Mouse (Mus musculus) spleen, adult 10 weeks (tissue): ENCODE measurements around the gene Krtap19-3. TPM values are rescaled to one million over a fixed set of nuclear protein-coding genes. Genes with fewer than 3 reads are reported as not detected.

Source experiments
- polyA plus RNA-seq: library from polyadenylated mRNA; stranded (reverse); fragments of 350-450 nt; fragmentation: Illumina TruSeq; extraction: RNeasy Lipid Tissue Mini Kit (QIAGEN cat#74804); gene quantifications from one replicate; pipeline ENCODE4 v1.2.3, GENCODE M21; 2015; ENCODE audit warnings: low replicate concordance; ENCODE audit not compliant: insufficient read depth

Krtap19-3 gene
- polyA plus RNA-seq: not detected

DNA sequence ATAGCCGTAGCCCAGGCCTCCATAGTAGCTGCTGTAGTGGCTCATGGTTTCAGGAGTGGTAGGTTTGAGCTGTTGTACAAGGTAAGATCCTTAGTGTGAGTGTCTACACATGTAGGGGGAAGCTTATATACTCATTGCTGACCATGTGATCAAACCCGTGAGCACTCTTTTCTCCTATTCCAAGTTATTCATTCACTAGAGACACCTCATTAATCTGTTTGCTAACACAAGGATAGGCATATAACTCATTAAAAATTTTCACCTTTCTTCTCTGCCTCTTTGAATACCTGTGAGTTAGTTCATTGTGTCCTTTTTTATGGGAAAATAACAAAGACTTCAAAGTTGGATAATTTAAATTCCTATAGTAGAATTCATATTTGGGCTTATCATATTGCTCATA lies at the start of gene Krtap19-3:
Krtap19-3 (minus strand) TSS at position 101 of the 400 bp plus-strand sequence.

DNA sequence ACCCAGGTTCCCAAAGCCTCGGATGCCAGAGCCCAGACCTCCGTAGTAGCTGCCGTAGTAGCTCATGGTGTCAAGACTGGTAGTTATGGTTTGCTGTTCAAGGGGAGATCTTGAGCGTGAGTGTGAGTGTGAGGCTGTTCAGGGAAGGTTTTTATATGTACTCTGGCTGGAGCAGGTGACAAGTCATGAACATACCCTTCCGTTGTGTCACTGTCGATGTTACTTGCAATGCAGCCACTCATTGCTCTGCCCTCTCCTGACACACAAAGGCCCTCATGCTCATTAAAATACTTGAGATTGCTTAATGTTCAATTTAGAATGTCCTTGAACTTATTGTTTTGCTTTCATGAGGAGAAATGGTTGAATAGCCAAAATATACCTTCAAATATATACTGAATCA lies 18.5 kb upstream of the Krtap19-3 start, which contains the start of gene Krtap19-5:
Krtap19-5 (minus strand) TSS at position 101 of the 400 bp plus-strand sequence.

DNA sequence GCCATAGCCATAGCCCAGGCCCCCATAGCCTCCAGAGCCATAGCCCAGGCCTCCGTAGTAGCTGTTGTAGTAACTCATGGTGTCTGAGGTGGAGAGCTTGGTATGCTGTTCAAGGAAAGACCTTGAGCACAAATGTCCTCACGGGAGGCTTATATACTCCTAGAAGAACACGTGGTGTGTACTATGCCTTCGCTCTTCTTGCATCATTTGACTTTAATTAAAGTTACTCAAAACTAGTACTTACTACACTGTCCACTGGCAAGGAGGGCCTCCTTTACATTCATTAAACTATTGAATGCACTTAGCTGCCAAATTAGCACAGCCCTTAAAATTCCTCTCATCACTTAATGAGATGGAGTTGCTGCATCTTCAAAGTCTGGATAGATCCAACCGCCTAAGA lies 7.2 kb upstream of the Krtap19-3 start, which contains the start of gene Krtap19-4:
Krtap19-4 (minus strand) TSS at position 101 of the 400 bp plus-strand sequence.

DNA sequence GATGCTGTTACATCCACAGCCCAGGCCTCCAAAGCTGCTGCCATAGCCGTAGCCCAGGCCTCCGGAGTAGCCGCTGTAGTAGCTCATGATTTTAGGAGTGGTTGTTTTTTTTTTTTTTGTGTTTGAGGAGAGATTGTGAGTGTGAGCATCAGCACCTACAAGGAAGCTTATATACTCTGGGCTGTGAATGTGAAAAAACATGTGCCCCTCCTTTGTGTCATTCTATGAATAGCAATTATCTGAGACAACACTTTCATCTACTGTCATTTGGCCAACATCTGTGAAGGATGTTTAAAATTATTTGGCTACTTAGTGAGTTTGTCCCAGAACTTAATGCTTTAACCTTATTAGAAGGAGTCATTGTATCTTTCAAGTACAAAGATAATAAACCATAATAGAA lies 3.7 kb downstream of the Krtap19-3 start, which contains the start of gene Krtap19-2:
Krtap19-2 (minus strand) TSS at position 101 of the 400 bp plus-strand sequence.

DNA sequence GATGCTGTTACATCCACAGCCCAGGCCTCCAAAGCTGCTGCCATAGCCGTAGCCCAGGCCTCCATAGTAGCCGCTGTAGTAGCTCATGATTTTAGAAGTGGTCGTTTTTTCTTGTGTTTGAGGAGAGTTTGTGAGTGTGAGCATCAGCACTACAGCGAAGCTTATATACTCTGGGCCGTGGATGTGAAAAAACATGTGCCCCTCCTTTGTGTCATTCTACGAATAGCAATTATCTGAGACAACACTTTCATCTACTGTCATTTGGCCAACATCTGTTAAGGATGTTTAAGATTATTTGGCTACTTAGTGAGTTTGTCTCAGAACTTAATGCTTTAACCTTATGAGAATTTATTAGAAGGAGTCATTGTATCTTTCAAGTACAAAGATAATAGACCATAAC lies 8.5 kb downstream of the Krtap19-3 start, which contains the start of gene Krtap19-1:
Krtap19-1 (minus strand) TSS at position 101 of the 400 bp plus-strand sequence.

Other genes with a start within 250 kb of the Krtap19-3 start
- not detected for gene Krtap26-1, start 230.2 kb downstream of the Krtap19-3 start, polyA plus RNA-seq
- not detected for gene Krtap27-1, start 206.4 kb downstream of the Krtap19-3 start, polyA plus RNA-seq
- gene 2310061N02Rik, start 170.1 kb downstream of the Krtap19-3 start, polyA plus RNA-seq: not detected
- gene Krtap13-1, start 149.2 kb downstream of the Krtap19-3 start, polyA plus RNA-seq: not detected
- gene Krtap13, start 126.4 kb downstream of the Krtap19-3 start, polyA plus RNA-seq: not detected
- not detected for gene 2310034C09Rik, start 119.2 kb downstream of the Krtap19-3 start, polyA plus RNA-seq
- gene 2310057N15Rik, start 103.8 kb downstream of the Krtap19-3 start, polyA plus RNA-seq: not detected
- not detected for gene Gm5965, start 100.1 kb downstream of the Krtap19-3 start, polyA plus RNA-seq
- gene Gm20741, start 65.8 kb downstream of the Krtap19-3 start, polyA plus RNA-seq: not detected
- not detected for gene Krtap15, start 57.8 kb downstream of the Krtap19-3 start, polyA plus RNA-seq
- gene Krtap14, start 51.9 kb downstream of the Krtap19-3 start, polyA plus RNA-seq: not detected
- not detected for gene Krtap19-1, start 8.6 kb downstream of the Krtap19-3 start, polyA plus RNA-seq
- not detected for gene Krtap19-2, start 3.8 kb downstream of the Krtap19-3 start, polyA plus RNA-seq
- not detected for gene Krtap19-4, start 7.1 kb upstream of the Krtap19-3 start, polyA plus RNA-seq
- gene Krtap19-5, start 18.4 kb upstream of the Krtap19-3 start, polyA plus RNA-seq: not detected
- not detected for gene Krtap19-9b, start 54.2 kb upstream of the Krtap19-3 start, polyA plus RNA-seq
- not detected for gene Krtap16-3, start 84.8 kb upstream of the Krtap19-3 start, polyA plus RNA-seq
- gene Krtap22-2, start 132.7 kb upstream of the Krtap19-3 start, polyA plus RNA-seq: not detected
- gene Gm10229, start 137.2 kb upstream of the Krtap19-3 start, polyA plus RNA-seq: not detected
- not detected for gene Krtap6-1, start 153.7 kb upstream of the Krtap19-3 start, polyA plus RNA-seq
- not detected for gene Gm10228, start 163.4 kb upstream of the Krtap19-3 start, polyA plus RNA-seq
- not detected for gene Krtap6-5, start 169.8 kb upstream of the Krtap19-3 start, polyA plus RNA-seq
- not detected for gene 1110025L11Rik, start 186.0 kb upstream of the Krtap19-3 start, polyA plus RNA-seq
- not detected for gene Krtap6-3, start 206.0 kb upstream of the Krtap19-3 start, polyA plus RNA-seq